Mouse (Mus musculus): ENCODE measurements around the gene Man2c1. TPM values are rescaled to one million over a fixed set of nuclear protein-coding genes. Genes with fewer than 3 reads are reported as not detected.

The Man2c1 gene
- total RNA-seq, 2 experiments from 2014 or later, result 117 to 132 TPM

DNA sequence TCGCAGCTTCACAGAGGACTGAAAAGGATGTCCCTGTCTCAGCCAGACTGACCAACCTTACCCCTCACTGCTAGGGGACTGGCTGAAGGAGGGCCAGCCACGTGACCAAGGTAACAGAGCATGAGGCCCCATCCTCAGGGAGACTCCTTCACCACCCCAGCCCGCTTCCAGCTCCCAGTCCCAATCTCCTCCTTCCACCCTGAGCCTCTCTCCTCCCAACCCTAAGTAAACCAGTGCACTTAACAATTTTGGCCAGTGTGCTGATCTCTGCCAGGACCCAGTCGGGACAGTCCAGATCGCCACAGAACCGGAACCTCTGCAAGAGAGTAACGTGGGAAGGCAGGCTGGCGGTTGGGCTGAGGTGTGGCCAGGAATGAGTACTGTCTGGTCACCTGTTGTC lies 26.3 kb downstream of the Man2c1 start:
- DNase-seq (ENCODE audit: low spot score in 2 of 2), result no peak

DNA sequence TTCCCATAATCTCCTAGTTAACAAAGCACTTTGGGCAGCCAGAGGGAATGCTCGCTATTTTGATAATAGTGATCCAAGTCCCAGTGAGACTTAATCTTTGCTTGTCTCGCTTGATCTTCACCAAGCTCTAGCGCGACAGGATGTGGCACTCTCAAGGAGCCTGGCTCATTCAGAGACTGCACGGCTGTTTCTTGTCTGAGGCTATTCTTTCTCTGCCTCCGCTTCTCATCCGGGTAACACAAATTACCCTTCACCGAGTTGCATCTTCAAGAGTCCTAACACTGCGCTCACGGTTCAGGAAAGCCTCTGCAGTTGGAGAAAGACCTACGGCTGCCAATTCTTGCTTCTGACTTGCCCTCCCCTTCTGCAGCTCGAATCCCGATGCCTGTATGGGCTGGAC lies 27.0 kb downstream of the Man2c1 start:
- DNase-seq (ENCODE audit: low spot score in 2 of 2), result no peak

DNA sequence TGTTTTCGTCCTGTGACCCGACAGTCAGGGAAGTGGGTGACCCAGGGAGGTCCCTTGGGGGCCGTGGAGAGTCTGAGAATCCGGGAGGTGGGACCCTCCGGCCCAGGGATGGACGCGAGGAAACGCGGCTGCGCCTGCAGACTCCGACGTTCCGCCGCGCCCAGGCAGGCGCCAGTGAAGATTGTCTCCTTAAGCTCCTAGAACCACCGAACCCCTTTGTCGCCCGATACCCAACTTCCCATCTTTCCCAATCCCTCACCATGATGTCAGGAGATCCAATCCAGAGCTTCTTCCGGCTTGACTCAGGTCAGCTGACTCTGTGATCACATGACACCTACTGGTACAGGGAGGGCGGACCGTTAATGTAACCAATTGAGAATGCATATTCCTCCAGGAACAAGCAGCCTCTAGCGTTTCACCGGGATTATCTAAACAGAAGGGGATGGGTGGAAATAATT lies 27.6 kb downstream of the Man2c1 start, which contains the start of gene Commd4:
TSS of gene Commd4 (minus strand) at position 319 of the 458 bp plus-strand sequence.
- DNase-seq (ENCODE audit: low spot score in 2 of 2), result peak; percentile 87 to 97

DNA sequence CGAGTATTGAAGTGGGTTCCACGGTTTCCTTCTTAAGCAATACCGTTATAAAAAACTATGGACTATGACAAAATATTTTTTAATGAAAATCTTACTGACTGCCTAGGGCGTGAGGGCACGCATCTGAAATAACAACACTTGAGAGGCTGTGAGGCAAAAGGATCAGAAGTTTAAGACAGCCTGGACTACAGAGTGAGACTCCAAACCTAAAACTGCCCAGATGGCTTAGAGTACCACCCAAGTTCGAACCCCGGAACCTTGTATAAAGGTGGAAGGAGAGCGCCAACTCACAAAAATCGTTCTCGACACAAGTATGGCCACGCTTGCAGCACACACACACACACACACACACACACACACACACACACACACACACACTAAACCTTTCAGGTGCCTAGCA lies 28.0 kb downstream of the Man2c1 start:
- DNase-seq (ENCODE audit: low spot score in 2 of 2), result no peak

DNA sequence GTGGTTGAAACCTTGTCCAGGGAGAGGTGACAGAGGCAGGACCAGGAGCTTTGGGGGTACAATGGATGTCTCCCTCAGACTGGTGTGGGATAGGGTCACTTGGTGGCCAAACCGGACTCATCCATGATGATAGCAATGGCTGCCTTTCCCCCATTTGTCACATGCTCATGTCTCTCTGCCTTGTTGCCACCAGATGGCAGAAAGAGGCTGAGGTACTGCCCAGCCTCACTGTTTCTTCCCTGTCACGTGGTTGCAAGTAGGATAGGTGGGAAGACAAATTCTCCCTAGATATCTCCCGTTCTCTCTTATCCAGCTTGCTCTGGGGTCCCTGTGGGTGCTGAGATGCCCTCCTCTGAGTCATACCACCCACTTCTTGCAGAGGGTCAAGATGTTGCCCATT lies 32.0 kb downstream of the Man2c1 start:
- DNase-seq (ENCODE audit: low spot score in 2 of 2), result no peak

DNA sequence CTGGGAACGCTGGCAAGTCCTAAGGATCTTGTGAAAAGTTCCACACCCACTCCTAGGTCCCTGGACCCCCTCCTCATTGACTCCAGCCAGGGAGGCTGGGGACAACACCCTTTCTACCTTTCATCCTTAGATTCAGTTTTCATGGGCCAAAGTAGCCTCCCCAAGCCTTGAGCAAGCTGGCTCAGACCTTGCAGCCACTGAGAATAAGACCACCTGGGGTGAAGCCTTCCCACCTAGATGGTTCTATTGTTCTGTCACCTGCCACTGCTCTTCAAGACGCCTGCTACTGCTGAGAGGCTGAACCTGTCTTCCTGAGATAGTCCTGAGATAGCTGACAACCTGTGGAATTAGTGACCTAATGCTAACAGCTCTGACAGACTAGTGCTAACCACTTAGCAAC lies 32.6 kb downstream of the Man2c1 start:
- no peak for DNase-seq (ENCODE audit: low spot score in 2 of 2)

DNA sequence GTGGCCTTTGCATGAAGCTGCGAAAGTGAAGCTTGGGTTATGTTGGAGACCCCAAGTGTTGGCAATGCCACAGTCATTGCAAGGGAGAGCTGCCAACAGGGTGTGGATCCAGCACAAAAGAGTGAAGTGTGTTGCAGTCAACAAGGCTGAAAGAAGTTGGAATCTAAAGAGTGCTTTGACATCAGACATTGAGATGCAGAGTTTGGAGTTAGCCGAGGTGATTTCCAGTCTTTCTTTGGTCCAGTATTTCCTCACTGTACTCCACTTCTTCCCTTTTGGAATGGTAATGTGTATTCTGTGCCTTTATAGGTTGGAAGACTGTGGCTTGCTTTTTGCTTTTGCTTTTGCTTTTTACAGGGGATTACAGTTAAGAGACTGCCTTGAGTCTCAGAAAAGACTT lies 35.7 kb downstream of the Man2c1 start:
- no peak for DNase-seq (ENCODE audit: low spot score in 2 of 2)

DNA sequence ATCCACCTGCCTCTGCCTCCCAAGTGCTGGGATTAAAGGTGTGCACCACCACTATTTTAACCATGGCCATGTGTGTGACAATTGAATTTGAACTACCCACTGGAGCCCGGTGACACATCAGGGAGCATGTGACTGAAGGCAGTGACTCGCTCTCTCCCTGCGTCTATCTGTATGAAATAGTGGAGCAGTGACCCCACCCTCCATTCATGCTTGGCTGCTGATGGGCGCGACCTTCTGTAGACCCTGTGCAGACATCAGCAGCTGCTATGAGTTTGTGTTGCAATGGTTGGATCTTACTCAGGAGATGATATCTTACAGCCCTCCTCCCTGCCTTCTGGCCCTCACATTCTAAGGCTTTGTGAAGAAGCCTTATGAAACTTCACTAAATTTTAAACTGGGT lies 37.9 kb downstream of the Man2c1 start:
- DNase-seq (ENCODE audit: low spot score in 2 of 2), result no peak

Other genes starting within 250 kb of the Man2c1 start
- 1 to 10 TPM; 6.3 to 7.0 TPM for gene Snx33, start 202.3 kb upstream of the Man2c1 start, total RNA-seq (2021)
- gene Imp3, start 193.2 kb upstream of the Man2c1 start, total RNA-seq (2021), result 10 to 100 TPM; 52.4 to 53.2 TPM
- 10 to 100 TPM; 16.7 to 18.1 TPM for gene Snupn, start 179.8 kb upstream of the Man2c1 start, total RNA-seq (2021)
- gene Ptpn9, start 135.8 kb upstream of the Man2c1 start, total RNA-seq (2021), result 10 to 100 TPM; 31.3 TPM
- 10 to 100 TPM; 27.3 to 29.7 TPM for gene Sin3a, start 58.6 kb upstream of the Man2c1 start, total RNA-seq (2021)
- 10 to 100 TPM in 1 of 2 experiments, 1 to 10 TPM in 1; 8.7 to 10.3 TPM for gene Neil1, start 17.6 kb downstream of the Man2c1 start, total RNA-seq (2021)
- gene Commd4, start 27.6 kb downstream of the Man2c1 start, total RNA-seq (2021), result 10 to 100 TPM; 86.6 to 87.5 TPM
- gene Trcg1, start 105.9 kb downstream of the Man2c1 start, total RNA-seq (2021), result not detected
- gene 1700017B05Rik, start 131.9 kb downstream of the Man2c1 start, total RNA-seq (2021), result 10 to 100 TPM; 29.8 to 31.4 TPM